Mouse (Mus musculus) olfactory bulb, adult 2 months (tissue): ENCODE results near the gene Perm1.
A peak's percentile ranks its signal among the peaks of the same experiment; 100 is the strongest.

Source experiments
- CTCF ChIP-seq: fragments of 200-500 bp; IDR thresholded peaks from 2 replicates; pipeline ENCODE4 v1.5.1; 2012; ENCODE audit warnings: low read depth, mild to moderate bottlenecking, low read length, moderate library complexity; ENCODE audit not compliant: insufficient read depth
- POLR2A ChIP-seq: fragments of 200-500 bp; IDR thresholded peaks from 2 replicates; pipeline ENCODE4 v1.6.1; 2012; ENCODE audit warnings: mild to moderate bottlenecking, low read depth, low read length, moderate library complexity; ENCODE audit not compliant: insufficient read depth

- TF ChIP-seq CTCF, result no peak
- TF ChIP-seq POLR2A, result peak; percentile 14; the same call in 1 of the 2 replicates
These were observed 18.4 kb upstream of the Perm1 start, which contains the start of gene Agrn for GRCm38 (mm10) chr4:156197131-156197828.
